Mouse (Mus musculus): ENCODE measurements at regions not wholly inside any gene's neighbourhood (a gene's known extent, or its start where the extent isn't known, plus 50 kb on each side); places are given as distances from the start of the nearest gene placed in this dataset.

GRCm38 (mm10) chr1:24870685-24871417 lies 192.4 kb downstream of the Lmbrd1 start:
- no peak for TF ChIP-seq CTCF (IDR thresholded peaks at IDR 0.05; ENCODE audit: extremely low read depth, insufficient read depth, low read length)
- TF ChIP-seq POLR2A (IDR thresholded peaks at IDR 0.05; ENCODE audit: extremely low read depth, insufficient read depth, low read length), result no peak
